Mouse (Mus musculus) intestine, embryonic 15.5 days (tissue): ENCODE measurements around the gene Ralgps1. TPM values are rescaled to one million over a fixed set of nuclear protein-coding genes. Genes with fewer than 3 reads are reported as not detected.
"Not testable (repeated sequence)": the region's sequence is repeated elsewhere in the genome, so short reads cannot be mapped to it uniquely, and the experiment has no call there.

ENCODE experiments used
- ATAC-seq: fragments of 200-750 bp; cut with Nextera tagmentation; 2 replicates; pipeline ENCODE4 v1.8.0; 2017; ENCODE audit warnings: moderate TSS enrichment, moderate library complexity
- H3K27ac ChIP-seq: fragments of 300-500 bp; sonication (generic); 2 replicates; pipeline ENCODE4 v1.5.1; 2015; ENCODE audit warnings: mild to moderate bottlenecking, inconsistent platforms
- H3K27me3 ChIP-seq: fragments of 300-500 bp; sonication (generic); replicated peaks from 2 replicates; pipeline ENCODE4 v1.6.1; 2015; ENCODE audit warnings: inconsistent platforms
- H3K36me3 ChIP-seq: fragments of 300-500 bp; sonication (generic); 2 replicates; pipeline ENCODE4 v1.6.1; 2015; ENCODE audit warnings: inconsistent platforms
- H3K4me1 ChIP-seq: fragments of 300-500 bp; sonication (generic); replicated peaks from 2 replicates; pipeline ENCODE4 v1.6.1; 2015; ENCODE audit warnings: inconsistent platforms
- H3K4me2 ChIP-seq: fragments of 300-500 bp; sonication (generic); replicated peaks from 2 replicates; pipeline ENCODE4 v1.6.1; 2015; ENCODE audit warnings: mild to moderate bottlenecking, inconsistent platforms
- H3K4me3 ChIP-seq: fragments of 300-500 bp; sonication (generic); replicated peaks from 2 replicates; pipeline ENCODE4 v1.5.1; 2015; ENCODE audit warnings: inconsistent platforms
- H3K9ac ChIP-seq: fragments of 300-500 bp; sonication (generic); 2 replicates; pipeline ENCODE4 v1.6.1; 2015; ENCODE audit warnings: inconsistent platforms
- H3K9me3 ChIP-seq: fragments of 300-500 bp; sonication (generic); 2 replicates; pipeline ENCODE4 v1.6.1; 2016; ENCODE audit warnings: inconsistent platforms
- WGBS: fragments of 180-500 bp; shearing (Covaris S2); methylation state at CpG from one replicate; pipeline ENCODE4 v1.1.7; 2015; 5-methylcytosine and 5-hydroxymethylcytosine counted together
- polyA plus RNA-seq: library from polyadenylated mRNA; unstranded; fragments of >200 nt; fragmentation: Nextera tagmentation; extraction: Ambion mirVana; gene quantifications from 2 replicates; pipeline ENCODE4 v1.2.1, GENCODE M21; 2015

Ralgps1 gene
- polyA plus RNA-seq, 1 experiment from 2014 or later = 5.5 TPM

DNA sequence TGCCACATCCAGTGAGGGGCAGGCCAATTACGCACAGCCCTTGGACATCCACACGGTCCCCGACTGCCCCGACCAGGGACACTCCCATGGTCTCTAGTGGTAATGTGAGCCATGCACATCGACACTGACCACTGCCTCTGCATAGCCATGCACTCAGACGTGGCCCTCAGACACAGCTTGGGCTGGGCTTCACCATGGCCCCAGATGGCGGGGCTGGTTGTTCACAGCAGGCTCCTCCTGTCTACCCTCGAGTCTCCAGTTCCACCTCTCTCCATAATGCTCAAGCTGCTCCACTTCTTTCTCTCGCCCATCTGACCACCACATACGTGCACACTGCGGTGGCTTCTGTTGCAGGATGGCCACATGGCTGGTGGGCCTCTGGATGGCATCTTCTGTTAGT is 160.0 kb downstream of the Ralgps1 start:
- not testable (repeated sequence) for H3K36me3 ChIP-seq, H3K9me3 ChIP-seq, ATAC-seq, H3K4me3 ChIP-seq, H3K27ac ChIP-seq, H3K9ac ChIP-seq, H3K27me3 ChIP-seq, H3K4me2 ChIP-seq
- H3K4me1 ChIP-seq = peaks cover 22% of the 10 kb centered on the region
- 88% methylated on average over 11 of the region's 11 CpGs for WGBS

DNA sequence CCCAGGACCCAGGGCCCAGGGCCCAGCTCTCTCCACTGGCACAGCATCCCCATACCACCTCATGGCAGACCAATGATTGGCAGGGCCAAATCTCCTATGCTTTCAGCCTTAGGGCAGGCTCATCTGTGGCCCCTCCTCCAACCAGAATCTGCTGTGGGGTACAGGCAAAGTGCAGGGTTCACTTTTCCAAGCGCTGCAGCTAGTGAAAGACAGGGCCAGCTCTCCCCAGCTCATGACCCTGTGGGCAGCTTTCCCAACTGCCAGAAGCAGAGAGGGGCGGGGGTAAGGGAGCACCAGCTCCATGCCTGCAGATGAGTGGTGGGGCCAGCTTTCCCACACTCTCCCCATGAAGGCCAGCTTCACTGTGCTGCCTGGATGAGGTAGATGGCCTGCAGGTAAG is 160.4 kb downstream of the Ralgps1 start:
- Histone ChIP-seq H3K9me3 (no peaks in the 10 kb centered on the region), H3K4me1 (peaks cover 25% of the 10 kb centered on the region), H3K27ac (no peak overlapping the region), H3K27me3 (no peaks in the 10 kb centered on the region), H3K4me2 (no peak overlapping the region), H3K4me3 (no peak overlapping the region), H3K9ac (no peak overlapping the region), H3K36me3 (no peaks in the 10 kb centered on the region)
- no peak for ATAC-seq
- 80% methylated on average over 2 of the region's 2 CpGs for WGBS

DNA sequence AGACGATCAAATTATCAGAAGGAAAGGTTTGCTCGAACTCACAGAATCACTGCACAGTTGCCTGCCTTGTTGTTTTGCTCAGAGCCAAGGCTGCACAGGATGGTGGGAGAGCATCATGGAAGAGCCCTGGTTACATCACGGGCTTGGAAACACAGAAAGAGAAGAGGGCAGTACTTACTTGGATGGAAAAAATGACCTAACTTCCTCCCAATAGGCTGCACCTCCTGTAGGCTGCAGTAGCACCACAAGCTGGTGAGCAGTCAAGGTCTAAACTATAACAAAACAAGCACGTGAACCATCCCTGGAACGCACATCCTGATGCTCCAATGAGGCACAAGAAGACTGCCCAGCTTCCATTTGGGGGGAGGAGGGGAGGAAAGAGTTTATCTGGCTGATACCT is 163.2 kb downstream of the Ralgps1 start:
- Histone ChIP-seq H3K36me3 (no peaks in the 10 kb centered on the region), H3K9ac (no peak overlapping the region), H3K27me3 (no peaks in the 10 kb centered on the region), H3K27ac (no peak overlapping the region), H3K4me1 (peaks cover 24% of the 10 kb centered on the region), H3K4me3 (no peak overlapping the region), H3K4me2 (no peak overlapping the region), H3K9me3 (no peaks in the 10 kb centered on the region)
- ATAC-seq = no peak
- 77% methylated on average over 5 of the region's 5 CpGs for WGBS

DNA sequence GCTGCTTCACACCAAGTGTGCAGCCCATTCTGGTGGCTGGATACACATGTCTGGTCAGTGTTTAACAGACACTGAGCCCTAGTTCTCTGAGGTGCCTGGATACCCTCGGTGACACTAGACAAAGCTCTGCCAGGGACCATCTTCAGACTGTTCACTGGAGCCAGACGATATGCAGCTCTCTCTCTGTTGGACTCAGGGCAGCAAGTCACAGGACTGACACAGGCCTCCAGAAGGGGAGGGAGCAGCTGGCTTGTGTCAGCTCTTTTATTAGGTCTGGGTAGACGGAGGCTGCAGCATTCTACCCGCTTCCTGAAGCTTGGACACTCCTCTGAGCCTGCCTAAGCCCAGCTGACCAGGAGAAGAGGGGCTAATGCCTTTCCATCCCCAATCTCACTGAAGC is 164.2 kb downstream of the Ralgps1 start:
- no peaks in the 10 kb centered on the region for H3K27me3 ChIP-seq
- H3K27ac ChIP-seq = peak overlapping the region; percentile 19; the same call in 1 of the 2 replicates
- H3K4me2 ChIP-seq = no peak overlapping the region
- no peaks in the 10 kb centered on the region for H3K9me3 ChIP-seq
- H3K9ac ChIP-seq = no peak overlapping the region
- no peaks in the 10 kb centered on the region for H3K36me3 ChIP-seq
- H3K4me1 ChIP-seq = peaks cover 25% of the 10 kb centered on the region
- no peak overlapping the region for H3K4me3 ChIP-seq
- no peak for ATAC-seq
- WGBS = 26% methylated on average over 4 of the region's 4 CpGs

DNA sequence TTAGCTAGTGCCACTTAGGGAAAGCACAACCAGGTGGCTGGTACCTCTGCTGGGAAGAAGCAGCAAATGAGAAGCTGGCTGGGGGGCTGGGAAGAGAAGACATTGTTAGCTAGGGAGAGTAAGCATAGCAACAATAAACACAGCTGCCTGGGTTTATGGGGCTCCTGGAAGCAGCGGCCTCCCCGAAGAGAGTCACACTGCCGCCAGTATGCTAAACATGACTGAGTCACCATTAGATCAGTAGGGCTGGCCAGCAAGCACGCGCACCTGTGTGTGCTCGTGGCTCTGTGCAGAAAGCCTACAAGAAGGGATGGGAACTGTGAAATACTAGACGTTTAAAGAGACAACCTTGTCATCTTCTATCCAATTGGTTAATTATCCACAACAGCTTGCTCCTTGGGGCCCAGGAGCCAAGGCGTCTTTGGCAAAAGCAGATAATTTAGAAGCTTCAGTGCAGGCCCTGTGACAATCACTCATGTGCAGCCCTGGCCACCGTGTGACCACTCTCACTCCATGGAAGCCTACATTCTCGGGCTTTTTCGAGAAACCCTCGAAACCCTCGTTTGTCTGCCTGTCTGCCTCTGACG is 165.3 kb downstream of the Ralgps1 start:
- H3K27ac ChIP-seq = peak overlapping the region; percentile 44; the same call in 1 of the 2 replicates
- ATAC-seq = peak; percentile 45; the same call in 1 of the 2 replicates
- no peak overlapping the region for H3K4me2 ChIP-seq
- peaks cover 25% of the 10 kb centered on the region for H3K4me1 ChIP-seq
- no peaks in the 10 kb centered on the region for H3K9me3 ChIP-seq
- H3K9ac ChIP-seq = no peak overlapping the region
- no peaks in the 10 kb centered on the region for H3K36me3 ChIP-seq
- H3K27me3 ChIP-seq = no peaks in the 10 kb centered on the region
- H3K4me3 ChIP-seq = no peak overlapping the region
- 34% methylated on average over 14 of the region's 14 CpGs for WGBS

DNA sequence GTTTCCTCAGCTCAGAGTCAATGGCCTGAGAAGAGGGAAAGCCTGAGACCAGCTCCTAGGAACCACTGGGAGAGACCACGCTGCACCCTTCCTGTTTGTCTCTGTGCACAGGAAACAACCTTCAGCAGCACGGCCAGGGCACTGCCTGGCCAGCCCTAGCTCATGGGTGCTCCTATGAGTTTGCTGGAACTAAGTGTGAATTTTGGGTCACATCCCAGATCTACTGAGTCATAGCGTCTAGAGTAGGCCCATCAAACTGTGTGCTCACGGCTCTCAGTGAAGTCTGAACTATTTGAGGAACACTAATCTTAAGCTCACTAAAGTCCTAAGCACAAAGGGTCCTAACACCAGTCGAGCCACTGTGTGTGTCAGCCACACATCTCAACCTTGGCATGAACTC is 166.3 kb downstream of the Ralgps1 start:
- Histone ChIP-seq H3K4me1 (peaks cover 34% of the 10 kb centered on the region), H3K9ac (no peak overlapping the region), H3K4me2 (no peak overlapping the region), H3K9me3 (no peaks in the 10 kb centered on the region), H3K27me3 (no peaks in the 10 kb centered on the region), H3K36me3 (no peaks in the 10 kb centered on the region), H3K27ac (no peak overlapping the region), H3K4me3 (no peak overlapping the region)
- 77% methylated on average over 5 of the region's 5 CpGs for WGBS
- ATAC-seq = no peak

DNA sequence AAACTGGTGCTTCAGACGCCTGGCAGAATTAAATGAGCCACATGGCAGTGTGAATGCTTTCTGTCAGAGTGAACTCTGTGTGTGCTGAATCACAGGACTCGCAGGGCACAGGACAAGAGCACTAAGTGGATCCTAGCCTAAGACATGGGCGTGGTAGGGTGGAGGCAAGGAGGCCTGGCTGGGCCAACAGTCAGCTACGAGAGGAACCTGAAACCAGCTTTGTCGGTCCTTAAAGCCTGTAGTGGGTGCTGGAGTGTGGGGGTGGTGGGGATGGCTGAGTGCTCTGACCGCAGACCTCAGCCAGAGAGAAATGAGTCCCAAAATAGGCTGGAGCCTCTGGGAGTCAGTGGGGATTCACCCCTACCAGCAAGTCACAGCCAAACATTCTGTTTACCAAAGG is 168.0 kb downstream of the Ralgps1 start:
- 40% methylated on average over 6 of the region's 6 CpGs for WGBS
- H3K27me3 ChIP-seq = no peaks in the 10 kb centered on the region
- no peak for ATAC-seq
- no peaks in the 10 kb centered on the region for H3K36me3 ChIP-seq
- no peak overlapping the region for H3K4me2 ChIP-seq
- H3K9me3 ChIP-seq = no peaks in the 10 kb centered on the region
- H3K9ac ChIP-seq = no peak overlapping the region
- H3K4me1 ChIP-seq = peaks cover 34% of the 10 kb centered on the region
- no peak overlapping the region for H3K4me3 ChIP-seq
- no peak overlapping the region for H3K27ac ChIP-seq

DNA sequence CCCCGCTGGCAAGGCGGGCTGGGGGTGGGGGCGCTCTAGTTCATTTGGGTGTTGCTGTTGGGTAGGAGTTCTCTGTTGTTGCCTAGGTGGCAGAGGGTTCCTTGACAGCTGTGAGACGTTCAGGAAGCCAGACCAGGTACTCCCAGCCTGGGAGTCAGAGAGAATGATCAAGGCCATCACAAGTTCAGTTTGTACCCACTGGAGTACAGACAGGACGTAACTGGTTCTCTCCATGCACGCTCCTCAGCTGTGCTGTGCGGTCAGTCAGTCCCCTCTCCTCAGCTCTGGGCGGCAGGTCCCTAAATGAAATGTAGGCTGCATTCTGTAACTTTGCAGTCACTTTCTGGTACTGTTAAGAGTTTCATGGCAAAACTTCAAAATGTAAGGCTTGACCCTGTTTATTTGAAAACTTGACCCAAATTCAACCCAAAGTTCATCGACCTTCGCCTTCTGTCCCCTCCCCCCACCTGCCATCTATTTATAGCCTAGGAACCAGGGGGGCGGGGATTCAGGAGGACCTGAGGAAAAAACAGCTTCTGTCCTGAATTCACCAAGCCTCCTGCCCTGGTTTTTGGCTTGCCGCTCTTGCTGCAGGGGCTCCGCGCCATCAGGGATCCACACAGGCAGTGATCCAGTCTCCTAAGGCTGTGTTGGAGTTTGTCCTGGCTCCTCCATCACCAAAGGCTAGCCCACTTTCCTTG is 170.8 kb downstream of the Ralgps1 start:
- Histone ChIP-seq H3K4me1 (peaks cover 17% of the 10 kb centered on the region), H3K9ac (no peak overlapping the region), H3K4me3 (no peak overlapping the region), H3K9me3 (no peaks in the 10 kb centered on the region), H3K27me3 (no peaks in the 10 kb centered on the region), H3K4me2 (no peak overlapping the region), H3K27ac (no peak overlapping the region), H3K36me3 (no peaks in the 10 kb centered on the region)
- no peak for ATAC-seq
- WGBS = 63% methylated on average over 14 of the region's 14 CpGs

DNA sequence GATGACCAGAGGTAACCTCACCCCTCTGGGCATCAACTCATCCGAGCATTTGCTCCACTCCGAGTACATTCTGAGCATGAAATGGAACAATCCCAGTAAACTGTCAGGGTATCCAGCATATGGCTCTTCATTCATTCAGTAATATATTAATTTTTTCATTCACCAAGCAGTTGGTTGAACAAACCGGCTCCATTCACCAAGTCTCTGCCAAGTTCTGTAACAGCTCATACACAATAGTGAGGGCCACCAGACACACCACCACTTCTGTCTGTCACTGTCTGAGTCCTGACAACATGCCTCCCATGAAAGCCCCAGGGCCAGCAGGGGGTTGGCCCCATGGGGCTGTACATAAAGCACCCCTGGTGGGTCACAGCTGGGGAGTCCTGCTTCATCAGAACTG is 181.3 kb downstream of the Ralgps1 start:
- Histone ChIP-seq H3K4me2 (no peak overlapping the region), H3K4me1 (no peaks in the 10 kb centered on the region), H3K27me3 (no peaks in the 10 kb centered on the region), H3K36me3 (no peaks in the 10 kb centered on the region), H3K9me3 (no peaks in the 10 kb centered on the region), H3K27ac (no peak overlapping the region), H3K9ac (no peak overlapping the region), H3K4me3 (no peak overlapping the region)
- no peak for ATAC-seq
- 90% methylated on average over 3 of the region's 3 CpGs for WGBS

DNA sequence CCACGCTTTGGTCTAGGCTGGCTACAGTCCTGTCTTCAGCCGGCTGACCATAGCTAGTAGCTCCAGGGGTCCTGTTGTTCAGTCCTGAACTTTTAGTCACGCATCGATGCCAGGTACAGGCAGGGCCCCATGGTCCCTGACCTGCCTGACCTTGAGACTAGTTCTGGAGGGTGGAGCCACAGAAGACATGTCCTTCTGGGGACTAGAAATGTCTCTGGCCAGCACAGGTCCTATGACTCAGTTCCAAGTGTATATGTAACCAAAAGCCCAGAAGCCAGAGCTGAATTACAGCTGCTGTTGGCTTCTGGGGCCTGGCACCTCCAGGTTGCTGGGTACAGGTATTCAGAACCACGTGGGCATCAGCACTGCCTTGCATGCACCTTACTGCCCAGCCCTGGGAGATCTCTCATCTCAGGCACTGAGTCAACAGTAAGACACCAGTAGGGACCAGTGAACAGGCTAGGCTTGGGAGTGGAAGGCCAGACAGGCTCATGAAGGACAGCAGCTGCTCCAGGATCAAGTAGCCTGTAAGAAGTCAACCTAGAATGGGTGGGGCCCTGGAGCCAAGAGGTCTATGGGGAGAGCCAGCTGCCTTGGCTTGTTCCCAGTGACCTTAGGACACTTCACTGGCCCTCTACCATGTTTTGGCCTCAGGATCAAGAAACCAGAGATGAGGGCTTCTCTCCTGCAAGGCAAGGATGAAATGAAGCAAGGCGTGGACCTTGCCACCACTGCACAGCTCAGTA is 182.2 kb downstream of the Ralgps1 start:
- 86% methylated on average over 6 of the region's 6 CpGs for WGBS
- no peak for ATAC-seq
- no peak overlapping the region for H3K4me3 ChIP-seq
- no peak overlapping the region for H3K9ac ChIP-seq
- H3K9me3 ChIP-seq = no peaks in the 10 kb centered on the region
- no peaks in the 10 kb centered on the region for H3K4me1 ChIP-seq
- H3K27ac ChIP-seq = no peak overlapping the region
- no peaks in the 10 kb centered on the region for H3K36me3 ChIP-seq
- no peak overlapping the region for H3K4me2 ChIP-seq
- no peaks in the 10 kb centered on the region for H3K27me3 ChIP-seq

DNA sequence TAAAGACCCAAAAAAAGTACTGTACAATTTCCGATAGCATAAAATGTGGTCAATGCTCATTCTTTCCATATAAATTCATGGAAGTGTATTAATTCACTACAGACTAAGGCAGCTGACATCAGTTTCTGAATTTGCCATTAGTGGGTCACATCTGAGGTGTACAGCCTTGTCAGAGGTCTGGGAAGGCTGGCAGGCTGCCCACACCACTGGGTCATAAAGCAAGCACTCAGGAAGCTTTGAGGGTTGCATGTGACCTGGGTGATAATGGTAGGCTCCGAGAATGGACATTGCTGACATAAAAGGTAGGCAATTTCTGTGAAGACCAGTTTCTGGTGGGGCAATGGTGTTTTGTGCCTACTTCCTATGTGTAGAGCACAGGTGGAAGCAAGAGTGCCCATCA is 183.4 kb downstream of the Ralgps1 start:
- no peaks in the 10 kb centered on the region for H3K27me3 ChIP-seq
- WGBS = 91% methylated on average over 2 of the region's 2 CpGs

DNA sequence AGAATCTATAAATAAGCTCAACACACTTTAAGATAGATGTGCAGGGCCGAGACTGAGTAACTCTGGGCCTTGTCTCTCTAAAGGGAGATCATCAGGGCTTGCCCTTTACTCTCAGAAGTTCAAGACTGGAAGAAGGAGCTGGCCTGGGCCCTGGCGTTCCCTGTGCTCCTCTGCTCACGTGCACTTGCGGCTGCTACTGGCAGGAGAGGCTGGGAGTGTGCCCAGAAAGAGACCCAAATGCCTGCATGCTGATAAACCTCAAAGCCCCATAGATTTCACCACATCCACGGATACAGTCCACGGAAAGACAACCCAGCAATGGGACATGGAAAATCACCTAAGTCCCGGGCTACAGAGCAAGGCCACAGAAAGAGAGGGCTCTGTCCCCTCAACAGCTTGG is 184.8 kb downstream of the Ralgps1 start:
- no peaks in the 10 kb centered on the region for H3K27me3 ChIP-seq
- no peak overlapping the region for H3K4me3 ChIP-seq
- WGBS = 64% methylated on average over 7 of the region's 7 CpGs
- no peak for ATAC-seq
- H3K4me1 ChIP-seq = no peaks in the 10 kb centered on the region
- H3K36me3 ChIP-seq = no peaks in the 10 kb centered on the region
- no peak overlapping the region for H3K9ac ChIP-seq
- no peak overlapping the region for H3K27ac ChIP-seq
- no peak overlapping the region for H3K4me2 ChIP-seq
- no peaks in the 10 kb centered on the region for H3K9me3 ChIP-seq

More for the DNA sequence above, 183.4 kb downstream of the Ralgps1 start:
- Histone ChIP-seq H3K36me3 (no peaks in the 10 kb centered on the region), H3K4me1 (no peaks in the 10 kb centered on the region), H3K4me2 (no peak overlapping the region), H3K4me3 (no peak overlapping the region), H3K9me3 (no peaks in the 10 kb centered on the region), H3K9ac (no peak overlapping the region), H3K27ac (no peak overlapping the region)
- ATAC-seq = no peak
